Mouse (Mus musculus) testis, adult 2 months (tissue): ENCODE data around the gene Rdm1.

Experiments
- CTCF ChIP-seq: fragments of 200-500 bp; IDR thresholded peaks from 2 replicates; pipeline ENCODE4 v1.5.1; 2012; ENCODE audit warnings: low read depth, mild to moderate bottlenecking, inconsistent platforms, low read length, moderate library complexity; ENCODE audit not compliant: control insufficient read depth, insufficient read depth, insufficient replicate concordance
- POLR2A ChIP-seq: fragments of 200-500 bp; IDR thresholded peaks from 2 replicates; pipeline ENCODE4 v1.6.1; 2012; ENCODE audit warnings: low read depth, mild to moderate bottlenecking, inconsistent platforms, low read length, moderate library complexity; ENCODE audit not compliant: control insufficient read depth

- TF ChIP-seq POLR2A: no peak
- no peak for TF ChIP-seq CTCF
Observed at GRCm38 (mm10) chr11:101582054-101583035, 44.6 kb upstream of the Rdm1 start, which contains the start of gene Tmem106a.
